Mouse (Mus musculus) MEL (cell line): ENCODE results near the gene Ikzf3.

Experiments used
- CHD2 ChIP-seq: IDR thresholded peaks from 2 replicates; pipeline ENCODE4 v1.6.1; 2011; ENCODE audit warnings: low read length, improper control_type of control experiment
- CTCF ChIP-seq, 3 experiments: IDR thresholded peaks in 2 of 3; conservative IDR thresholded peaks in 1 of 3; 2 replicates each; pipeline ENCODE4 v1.5.1; 2011 to 2012; ENCODE audit warnings: low read length in 3 of 3, low read depth in 2 of 3, mild to moderate bottlenecking in 2 of 3, improper control_type of control experiment in 1 of 3, inconsistent platforms in 1 of 3, mixed read lengths in 1 of 3, moderate library complexity in 1 of 3; ENCODE audit not compliant: control insufficient read depth in 1 of 3, insufficient read depth in 1 of 3, poor library complexity in 1 of 3, severe bottlenecking in 1 of 3
- EP300 ChIP-seq, 2 experiments: IDR thresholded peaks; 2 replicates each; pipeline ENCODE4 v1.6.1; 2011; ENCODE audit warnings: improper control_type of control experiment in 2 of 2, low read length in 2 of 2, low read depth in 1 of 2, mild to moderate bottlenecking in 1 of 2
- JUND ChIP-seq: IDR thresholded peaks from 2 replicates; pipeline ENCODE4 v1.6.1; 2011; ENCODE audit warnings: low read depth, mild to moderate bottlenecking, improper control_type of control experiment, low read length
- MAX ChIP-seq: IDR thresholded peaks from 2 replicates; pipeline ENCODE4 v1.6.1; 2011; ENCODE audit warnings: low read length, improper control_type of control experiment
- MEF2A ChIP-seq: IDR thresholded peaks from 2 replicates; pipeline ENCODE4 v1.6.1; 2014; ENCODE audit warnings: low read depth, mild to moderate bottlenecking, inconsistent platforms, low read length, improper control_type of control experiment; ENCODE audit not compliant: poor library complexity, insufficient replicate concordance, severe bottlenecking; ENCODE audit errors: extremely low read depth
- MXI1 ChIP-seq: IDR thresholded peaks from 2 replicates; pipeline ENCODE4 v1.6.1; 2011; ENCODE audit warnings: mild to moderate bottlenecking, low read depth, low read length, improper control_type of control experiment
- NRF1 ChIP-seq: IDR thresholded peaks from 2 replicates; pipeline ENCODE4 v1.6.1; 2014; ENCODE audit warnings: low read depth, mild to moderate bottlenecking, inconsistent platforms, low read length, improper control_type of control experiment, moderate library complexity; ENCODE audit not compliant: poor library complexity, insufficient read depth, severe bottlenecking
- POLR2A ChIP-seq, 2 experiments: IDR thresholded peaks; 2 replicates each; pipeline ENCODE4 v1.6.1; 2011 to 2012; ENCODE audit warnings: low read length in 2 of 2, mild to moderate bottlenecking in 2 of 2, control low read depth in 1 of 2, improper control_type of control experiment in 1 of 2, low read depth in 1 of 2, moderate library complexity in 1 of 2; ENCODE audit not compliant: control insufficient read depth in 1 of 2, insufficient read depth in 1 of 2, poor library complexity in 1 of 2
- SMC3 ChIP-seq: IDR thresholded peaks from 2 replicates; pipeline ENCODE4 v1.6.1; 2011; ENCODE audit warnings: low read depth, low read length, improper control_type of control experiment
- TBP ChIP-seq: IDR thresholded peaks from 2 replicates; pipeline ENCODE4 v1.8.0; 2011; ENCODE audit warnings: low read depth, low read length, improper control_type of control experiment
- USF2 ChIP-seq, 2 experiments: IDR thresholded peaks; 2 replicates each; pipeline ENCODE4 v1.6.1; 2011 to 2012; ENCODE audit warnings: improper control_type of control experiment in 2 of 2, low read length in 2 of 2, borderline replicate concordance in 1 of 2, inconsistent platforms in 1 of 2, low read depth in 1 of 2, mild to moderate bottlenecking in 1 of 2; ENCODE audit not compliant: insufficient read depth in 1 of 2
- ZMIZ1 ChIP-seq: IDR thresholded peaks from 2 replicates; pipeline ENCODE4 v1.6.1; 2012; ENCODE audit warnings: low read depth, mild to moderate bottlenecking, inconsistent platforms, low read length, improper control_type of control experiment, moderate library complexity

DNA sequence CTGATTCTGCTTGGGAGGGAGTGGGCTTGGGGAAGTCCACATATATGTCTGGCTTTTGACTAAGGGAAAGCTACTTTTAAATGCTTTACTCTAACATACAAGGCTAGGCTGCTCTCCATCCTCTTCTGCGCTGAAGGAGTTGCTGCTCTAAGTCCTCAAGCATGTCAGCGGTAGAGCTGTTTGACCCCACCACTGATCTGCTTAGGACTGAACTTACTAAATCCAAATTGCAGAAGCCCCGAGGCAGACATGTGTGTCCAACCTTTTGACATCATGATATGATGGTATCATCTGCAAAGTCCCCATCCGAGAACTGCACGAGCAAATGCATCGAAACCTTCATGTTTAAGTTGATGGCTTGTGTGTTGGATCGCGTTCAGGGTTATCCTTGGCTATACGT lies 86.0 kb downstream of the Ikzf3 start:
- TF ChIP-seq MAX: no peak
- TF ChIP-seq MEF2A: no peak
- TF ChIP-seq CTCF (IDR thresholded peaks at IDR 0.05 in 2 of 3, conservative IDR thresholded peaks at IDR 0.05 in 1 of 3; ENCODE audit: control insufficient read depth in 1 of 3, insufficient read depth in 1 of 3, low read depth in 2 of 3, low read length in 3 of 3, poor library complexity in 1 of 3, severe bottlenecking in 1 of 3): no peak
- no peak for TF ChIP-seq TBP
- no peak for TF ChIP-seq ZMIZ1
- no peak for TF ChIP-seq MXI1
- no peak for TF ChIP-seq USF2 (IDR thresholded peaks at IDR 0.05; ENCODE audit: borderline replicate concordance in 1 of 2, insufficient read depth in 1 of 2, low read depth in 1 of 2, low read length in 2 of 2)
- TF ChIP-seq POLR2A (IDR thresholded peaks at IDR 0.05; ENCODE audit: control insufficient read depth in 1 of 2, insufficient read depth in 1 of 2, low read depth in 1 of 2, low read length in 2 of 2, poor library complexity in 1 of 2): no peak
- no peak for TF ChIP-seq SMC3
- no peak for TF ChIP-seq JUND
- no peak for TF ChIP-seq CHD2
- TF ChIP-seq NRF1: no peak
- no peak for TF ChIP-seq EP300 (IDR thresholded peaks at IDR 0.05; ENCODE audit: low read depth in 1 of 2, low read length in 2 of 2)
